Comparison of ENCODE assay signal across 25 mouse cellular contexts in genomic region chr10:46692661-46693060, GRCm38 (mm10).
"Had no signal": no experiment of that assay in that cellular context is flagged by ENCODE, and none has a peak within 500 bp of the region (broad histone marks: within the 10 kb centered on the region; RNA-seq: fewer than 3 reads in every experiment).

No protein-coding gene starts in this region.

- H3K27ac ChIP-seq: embryonic facial prominence, embryonic 10.5 days; embryonic facial prominence, embryonic 12.5 days; embryonic facial prominence, embryonic 13.5 days; embryonic facial prominence, embryonic 15.5 days; forebrain, embryonic 10.5 days; forebrain, embryonic 12.5 days; forebrain, embryonic 13.5 days; forebrain, embryonic 15.5 days; gastrocnemius, adult 2 months; heart, adult 2 months; heart, embryonic 10.5 days had no signal

- H3K4me1 ChIP-seq: embryonic facial prominence, embryonic 10.5 days; embryonic facial prominence, embryonic 12.5 days; embryonic facial prominence, embryonic 13.5 days; embryonic facial prominence, embryonic 15.5 days; forebrain, embryonic 12.5 days; heart, embryonic 10.5 days had no signal

- H3K9me3 ChIP-seq: embryonic facial prominence, embryonic 10.5 days; embryonic facial prominence, embryonic 12.5 days; embryonic facial prominence, embryonic 13.5 days; embryonic facial prominence, embryonic 15.5 days; forebrain, embryonic 10.5 days; forebrain, embryonic 12.5 days; forebrain, embryonic 13.5 days; forebrain, embryonic 15.5 days; heart, embryonic 10.5 days had no signal

- H3K4me2 ChIP-seq: embryonic facial prominence, embryonic 12.5 days; embryonic facial prominence, embryonic 13.5 days; embryonic facial prominence, embryonic 15.5 days; forebrain, embryonic 12.5 days; forebrain, embryonic 13.5 days; forebrain, embryonic 15.5 days had no signal

- H3K4me3 ChIP-seq: embryonic facial prominence, embryonic 10.5 days; embryonic facial prominence, embryonic 12.5 days; embryonic facial prominence, embryonic 13.5 days; embryonic facial prominence, embryonic 15.5 days; erythroblast, embryonic 14.5 days; forebrain, embryonic 10.5 days; forebrain, embryonic 12.5 days; forebrain, embryonic 13.5 days; forebrain, embryonic 15.5 days; gastrocnemius, adult 2 months; heart, adult 2 months; heart, embryonic 10.5 days had no signal

- DNase-seq: cerebellum, adult 9-11 months; cerebellum, postnatal 10 days; cerebellum, postnatal 14 days; cerebellum, postnatal 25 days; cerebellum, postnatal 36 days; embryo, embryonic 11 days; forebrain, postnatal 0 days; gastrocnemius, adult 2 months; gastrocnemius, postnatal 10 days; gastrocnemius, postnatal 14 days; gastrocnemius, postnatal 25 days; gastrocnemius, postnatal 36 days; heart, adult 11 months; heart, adult 18-20 months; heart, adult 2 months had no signal

- H3K9ac ChIP-seq: embryonic facial prominence, embryonic 12.5 days; embryonic facial prominence, embryonic 13.5 days; embryonic facial prominence, embryonic 15.5 days; forebrain, embryonic 12.5 days; forebrain, embryonic 13.5 days; forebrain, embryonic 15.5 days; forebrain, postnatal 0 days had no signal

- H3K27me3 ChIP-seq: embryonic facial prominence, embryonic 12.5 days; embryonic facial prominence, embryonic 13.5 days; embryonic facial prominence, embryonic 15.5 days; forebrain, embryonic 12.5 days; forebrain, embryonic 13.5 days; forebrain, embryonic 15.5 days had no signal

- H3K36me3 ChIP-seq: embryonic facial prominence, embryonic 10.5 days; embryonic facial prominence, embryonic 12.5 days; embryonic facial prominence, embryonic 13.5 days; embryonic facial prominence, embryonic 15.5 days; forebrain, embryonic 10.5 days; forebrain, embryonic 12.5 days; forebrain, embryonic 15.5 days; heart, embryonic 10.5 days had no signal
